Mouse (Mus musculus) intestine, embryonic 15.5 days (tissue): ENCODE data around the gene Ncam1. TPM values are rescaled to one million over a fixed set of nuclear protein-coding genes. Genes with fewer than 3 reads are reported as not detected.

Experiments used
- ATAC-seq: fragments of 200-750 bp; cut with Nextera tagmentation; 2 replicates; pipeline ENCODE4 v1.8.0; 2017; ENCODE audit warnings: moderate TSS enrichment, moderate library complexity
- H3K27ac ChIP-seq: fragments of 300-500 bp; sonication (generic); 2 replicates; pipeline ENCODE4 v1.5.1; 2015; ENCODE audit warnings: mild to moderate bottlenecking, inconsistent platforms
- H3K27me3 ChIP-seq: fragments of 300-500 bp; sonication (generic); replicated peaks from 2 replicates; pipeline ENCODE4 v1.6.1; 2015; ENCODE audit warnings: inconsistent platforms
- H3K36me3 ChIP-seq: fragments of 300-500 bp; sonication (generic); 2 replicates; pipeline ENCODE4 v1.6.1; 2015; ENCODE audit warnings: inconsistent platforms
- H3K4me1 ChIP-seq: fragments of 300-500 bp; sonication (generic); replicated peaks from 2 replicates; pipeline ENCODE4 v1.6.1; 2015; ENCODE audit warnings: inconsistent platforms
- H3K4me2 ChIP-seq: fragments of 300-500 bp; sonication (generic); replicated peaks from 2 replicates; pipeline ENCODE4 v1.6.1; 2015; ENCODE audit warnings: mild to moderate bottlenecking, inconsistent platforms
- H3K4me3 ChIP-seq: fragments of 300-500 bp; sonication (generic); replicated peaks from 2 replicates; pipeline ENCODE4 v1.5.1; 2015; ENCODE audit warnings: inconsistent platforms
- H3K9ac ChIP-seq: fragments of 300-500 bp; sonication (generic); 2 replicates; pipeline ENCODE4 v1.6.1; 2015; ENCODE audit warnings: inconsistent platforms
- H3K9me3 ChIP-seq: fragments of 300-500 bp; sonication (generic); 2 replicates; pipeline ENCODE4 v1.6.1; 2016; ENCODE audit warnings: inconsistent platforms
- WGBS: fragments of 180-500 bp; shearing (Covaris S2); methylation state at CpG from one replicate; pipeline ENCODE4 v1.1.7; 2015; 5-methylcytosine and 5-hydroxymethylcytosine counted together
- polyA plus RNA-seq: library from polyadenylated mRNA; unstranded; fragments of >200 nt; fragmentation: Nextera tagmentation; extraction: Ambion mirVana; gene quantifications from 2 replicates; pipeline ENCODE4 v1.2.1, GENCODE M21; 2015

The Ncam1 gene
- polyA plus RNA-seq, 1 experiment from 2014 or later: 77.5 TPM

DNA sequence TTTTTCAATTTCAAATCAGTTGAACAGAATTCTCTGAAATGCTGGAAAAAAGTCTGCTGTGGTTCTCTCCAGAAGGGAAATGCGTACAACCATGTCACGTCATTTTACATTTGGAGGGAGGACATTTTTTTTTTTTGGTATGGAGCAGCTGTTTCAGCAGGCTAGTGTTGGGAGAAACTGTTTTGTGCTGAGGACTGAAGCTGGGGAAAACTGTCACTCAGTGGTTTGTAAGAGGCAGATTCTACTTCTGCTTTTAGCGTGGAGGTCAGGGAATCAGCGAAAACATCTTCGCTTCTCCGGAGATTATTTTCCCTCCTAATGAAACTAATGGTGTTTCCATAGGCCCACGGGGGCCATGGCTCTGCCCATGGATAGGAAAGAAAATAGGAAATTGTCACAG is 103.4 kb downstream of the Ncam1 start:
- no peak for ATAC-seq
- no peak overlapping the region for H3K9ac ChIP-seq
- H3K27ac ChIP-seq: no peak overlapping the region
- 78% methylated on average over 7 of the region's 7 CpGs for WGBS
- H3K36me3 ChIP-seq: no peaks in the 10 kb centered on the region
- H3K4me3 ChIP-seq: no peak overlapping the region
- 0 out of 2 replicates have a peak, but pooled peaks cover 2% of the 10 kb centered on the region for H3K4me1 ChIP-seq
- no peaks in the 10 kb centered on the region for H3K9me3 ChIP-seq
- no peak overlapping the region for H3K4me2 ChIP-seq
- H3K27me3 ChIP-seq: no peaks in the 10 kb centered on the region

DNA sequence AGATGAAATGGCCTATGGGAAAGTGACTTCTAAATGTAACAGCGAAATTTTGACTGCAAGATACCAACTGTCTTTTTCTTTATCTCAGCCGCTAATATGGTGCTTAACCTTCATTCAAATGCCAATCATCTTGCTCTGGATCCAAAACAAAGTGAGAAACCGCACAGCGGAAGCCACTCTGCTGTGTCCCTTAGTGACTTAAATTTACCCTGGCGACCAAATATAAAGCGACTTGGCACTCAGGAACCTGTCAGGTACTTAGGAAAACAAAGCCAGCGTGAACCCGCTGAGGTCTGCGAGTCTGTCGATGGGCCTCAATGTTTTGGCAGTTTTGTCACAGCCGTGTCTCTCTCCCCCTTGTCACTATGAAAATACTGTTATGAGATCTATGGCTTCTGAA is 105.9 kb downstream of the Ncam1 start:
- no peak for ATAC-seq
- no peaks in the 10 kb centered on the region for H3K36me3 ChIP-seq
- H3K9ac ChIP-seq: no peak overlapping the region
- no peaks in the 10 kb centered on the region for H3K27me3 ChIP-seq
- H3K4me1 ChIP-seq: 0 out of 2 replicates have a peak, but pooled peaks cover 2% of the 10 kb centered on the region
- no peak overlapping the region for H3K4me2 ChIP-seq
- no peak overlapping the region for H3K4me3 ChIP-seq
- no peak overlapping the region for H3K27ac ChIP-seq
- WGBS: 83% methylated on average over 11 of the region's 11 CpGs
- H3K9me3 ChIP-seq: no peaks in the 10 kb centered on the region

DNA sequence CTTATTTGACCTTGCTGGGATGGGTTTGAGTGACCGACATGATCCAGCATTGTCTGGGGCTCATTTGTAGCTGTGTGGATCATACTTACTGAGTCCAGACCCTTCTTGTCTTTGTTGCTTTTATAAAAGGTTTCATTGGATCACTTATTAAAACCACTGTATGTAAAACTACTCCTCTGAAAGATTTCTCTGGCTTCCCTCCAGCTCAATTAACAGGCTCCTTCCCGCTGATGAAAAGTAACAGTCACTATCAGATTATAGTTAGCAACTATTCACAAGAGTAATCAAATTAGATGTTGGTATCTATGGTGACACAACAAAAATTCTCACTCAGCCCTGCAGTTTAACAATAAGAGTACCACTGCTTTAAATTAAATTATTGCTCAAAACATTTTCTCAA is 107.4 kb downstream of the Ncam1 start:
- Histone ChIP-seq H3K36me3 (no peaks in the 10 kb centered on the region), H3K9me3 (no peaks in the 10 kb centered on the region), H3K27ac (no peak overlapping the region), H3K4me2 (no peak overlapping the region), H3K4me1 (0 out of 2 replicates have a peak, but pooled peaks cover 2% of the 10 kb centered on the region), H3K4me3 (no peak overlapping the region), H3K9ac (no peak overlapping the region), H3K27me3 (no peaks in the 10 kb centered on the region)
- no peak for ATAC-seq
- WGBS: 83% methylated on average over 2 of the region's 2 CpGs

DNA sequence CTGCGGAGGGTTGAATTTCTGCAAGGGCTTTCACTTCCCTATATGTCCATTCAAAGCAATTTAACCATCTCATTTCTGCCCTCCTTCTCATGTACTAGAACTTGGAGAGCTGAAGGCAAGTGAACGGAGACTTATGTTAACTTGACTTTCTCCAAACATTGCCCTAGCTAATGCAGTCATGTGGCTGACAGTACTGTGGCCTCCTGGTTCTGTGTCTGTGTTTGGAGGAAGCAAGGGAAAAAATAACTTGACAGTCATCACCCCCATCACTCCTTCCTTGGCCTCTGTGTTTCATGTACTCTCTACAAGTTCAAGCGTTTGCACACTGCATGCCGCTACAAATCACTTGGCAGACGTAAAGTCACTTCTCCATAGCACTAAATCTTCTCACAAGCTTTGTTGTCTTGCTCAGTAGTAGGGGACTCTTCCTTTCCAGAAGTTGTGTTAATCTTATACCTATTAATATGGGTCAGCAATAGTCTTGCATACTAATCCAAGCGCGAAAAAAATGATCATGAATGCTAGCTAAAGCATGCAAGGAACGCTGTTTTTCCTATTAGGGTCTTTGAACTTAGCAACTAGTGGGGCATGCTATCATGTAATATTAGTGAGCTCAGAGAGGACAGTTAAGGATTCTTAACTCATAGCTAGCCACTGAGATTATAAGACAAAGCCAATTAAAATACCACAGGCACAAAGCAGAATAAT is 115.0 kb downstream of the Ncam1 start:
- H3K4me1 ChIP-seq: 0 out of 2 replicates have a peak, but pooled peaks cover 2% of the 10 kb centered on the region
- WGBS: 78% methylated on average over 8 of the region's 8 CpGs
- H3K4me2 ChIP-seq: no peak overlapping the region
- no peak for ATAC-seq
- H3K36me3 ChIP-seq: no peaks in the 10 kb centered on the region
- no peak overlapping the region for H3K4me3 ChIP-seq
- H3K27ac ChIP-seq: no peak overlapping the region
- no peaks in the 10 kb centered on the region for H3K27me3 ChIP-seq
- H3K9me3 ChIP-seq: no peaks in the 10 kb centered on the region
- no peak overlapping the region for H3K9ac ChIP-seq

DNA sequence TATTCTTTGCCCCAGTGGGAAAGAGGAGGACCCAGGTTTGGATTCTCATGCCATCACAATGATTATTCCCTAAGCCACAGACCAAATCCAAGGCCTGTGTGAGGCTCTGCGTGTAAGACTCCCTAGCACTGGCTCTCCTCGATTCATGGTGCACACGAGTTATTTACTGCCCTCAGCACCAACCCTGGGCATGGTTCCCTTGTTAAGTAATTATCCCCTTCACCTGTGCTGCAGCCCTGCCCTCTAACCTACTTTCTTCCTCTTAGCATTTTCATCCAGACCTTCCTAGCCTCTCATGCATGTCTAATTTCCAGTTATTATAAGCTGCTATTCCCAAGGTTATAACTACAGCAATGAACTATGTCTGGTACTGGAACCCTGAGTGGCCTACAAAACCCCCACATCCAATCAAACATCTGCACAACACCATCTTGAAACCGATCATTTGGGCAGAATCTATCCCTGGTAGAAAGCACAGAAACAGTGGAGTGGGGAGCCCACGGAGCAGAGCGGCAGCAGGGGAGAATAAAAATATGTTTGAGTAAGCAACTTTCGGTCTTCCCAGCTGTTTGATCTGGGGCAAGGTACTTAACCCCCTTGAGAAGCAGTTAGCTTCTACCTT is 116.8 kb downstream of the Ncam1 start:
- no peak overlapping the region for H3K4me3 ChIP-seq
- H3K4me1 ChIP-seq: 0 out of 2 replicates have a peak, but pooled peaks cover 2% of the 10 kb centered on the region
- ATAC-seq: no peak
- H3K9me3 ChIP-seq: no peaks in the 10 kb centered on the region
- H3K4me2 ChIP-seq: no peak overlapping the region
- 82% methylated on average over 7 of the region's 7 CpGs for WGBS
- no peak overlapping the region for H3K27ac ChIP-seq
- H3K36me3 ChIP-seq: no peaks in the 10 kb centered on the region
- H3K27me3 ChIP-seq: no peaks in the 10 kb centered on the region
- no peak overlapping the region for H3K9ac ChIP-seq

DNA sequence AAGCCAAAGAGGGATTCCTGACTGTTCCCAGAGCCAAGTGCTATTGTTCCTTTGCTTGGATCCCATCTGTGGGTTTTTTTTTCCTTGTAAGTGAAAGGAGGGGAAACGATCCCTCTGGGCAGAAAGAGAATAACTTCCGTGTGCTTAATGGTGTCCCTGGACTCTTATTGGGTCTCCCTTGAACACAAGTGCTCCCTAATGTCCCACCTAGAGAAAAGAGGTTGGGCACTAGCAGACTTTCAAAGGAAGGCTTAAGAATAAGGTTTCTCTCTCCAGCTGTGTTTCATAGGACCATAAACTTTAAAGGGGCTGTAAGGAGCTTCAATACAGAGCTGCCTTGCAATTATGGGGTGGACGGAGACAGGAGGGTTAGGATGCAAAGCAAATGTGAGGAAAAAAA is 119.5 kb downstream of the Ncam1 start:
- WGBS: 54% methylated on average over 3 of the region's 3 CpGs
- Histone ChIP-seq H3K36me3 (no peaks in the 10 kb centered on the region), H3K4me2 (no peak overlapping the region), H3K4me3 (no peak overlapping the region), H3K9me3 (no peaks in the 10 kb centered on the region), H3K27ac (no peak overlapping the region), H3K4me1 (no peaks in the 10 kb centered on the region), H3K9ac (no peak overlapping the region), H3K27me3 (no peaks in the 10 kb centered on the region)
- no peak for ATAC-seq

DNA sequence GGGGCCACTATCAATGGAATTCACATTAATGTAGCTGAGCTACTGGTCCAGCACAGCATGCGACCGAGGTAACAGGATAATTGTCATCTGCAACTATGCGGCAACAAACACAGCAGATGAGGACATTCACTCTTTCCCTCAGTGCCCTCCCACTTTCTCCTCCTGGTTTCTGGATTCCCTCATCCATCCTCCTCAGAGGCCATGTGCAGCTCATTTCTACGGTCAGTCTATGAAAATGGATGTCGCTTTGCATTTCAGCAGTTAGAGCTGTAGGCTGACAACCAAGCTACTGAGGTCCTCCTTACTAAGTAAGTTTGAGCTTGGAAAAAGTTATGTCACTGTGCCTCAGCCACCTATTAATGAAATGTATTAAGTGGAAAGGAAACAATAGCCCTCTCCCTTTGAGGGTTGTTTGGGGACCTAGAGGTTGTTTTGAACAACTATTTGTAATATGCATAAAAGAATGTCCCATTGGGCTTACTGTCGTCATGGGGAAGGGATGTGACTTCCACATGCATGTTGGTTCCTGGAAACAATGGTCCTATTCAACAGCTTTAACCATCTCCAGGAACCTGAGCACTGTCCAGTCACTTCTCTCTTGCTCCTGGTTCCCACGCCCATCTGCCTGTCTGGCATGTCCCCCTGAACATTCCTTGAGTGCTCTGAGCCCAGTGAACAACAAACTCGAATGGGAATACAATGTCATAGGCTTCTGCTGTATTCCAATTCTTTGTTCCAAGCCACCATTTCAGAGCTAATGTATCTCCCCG is 122.8 kb downstream of the Ncam1 start:
- Histone ChIP-seq H3K27ac (no peak overlapping the region), H3K4me2 (no peak overlapping the region), H3K4me3 (no peak overlapping the region), H3K9ac (no peak overlapping the region), H3K36me3 (no peaks in the 10 kb centered on the region), H3K4me1 (no peaks in the 10 kb centered on the region), H3K9me3 (no peaks in the 10 kb centered on the region), H3K27me3 (no peaks in the 10 kb centered on the region)
- ATAC-seq: no peak
- 69% methylated on average over 9 of the region's 9 CpGs for WGBS

DNA sequence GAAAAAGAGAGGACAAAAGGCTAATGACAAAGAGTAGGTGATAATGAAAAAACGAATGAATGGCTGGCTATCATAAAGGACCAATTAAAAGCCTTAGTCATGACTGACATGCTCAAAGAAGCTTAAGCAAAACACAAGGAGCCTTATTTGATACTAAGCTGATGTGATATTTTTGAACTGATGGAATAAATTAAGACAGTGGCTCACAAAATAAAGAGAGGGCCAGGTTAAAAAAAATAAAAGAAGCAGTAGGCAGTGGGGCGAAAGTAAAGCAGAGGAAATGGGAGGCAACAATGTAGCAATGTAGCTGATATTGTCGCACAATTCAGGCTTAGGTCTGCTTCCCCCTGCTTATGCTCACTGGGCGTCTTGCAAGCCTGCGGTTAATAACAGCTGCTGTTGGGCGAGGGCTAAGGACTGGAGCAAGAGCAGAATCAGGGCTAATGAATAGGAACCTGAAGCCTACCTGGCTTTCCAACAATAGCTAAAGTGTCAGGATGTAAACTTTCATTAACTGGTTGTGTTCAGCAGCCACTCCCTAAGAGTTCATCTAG is 126.0 kb downstream of the Ncam1 start:
- 71% methylated on average over 6 of the region's 6 CpGs for WGBS
- no peak for ATAC-seq
- no peak overlapping the region for H3K27ac ChIP-seq
- H3K9ac ChIP-seq: no peak overlapping the region
- no peak overlapping the region for H3K4me3 ChIP-seq
- H3K36me3 ChIP-seq: no peaks in the 10 kb centered on the region
- no peaks in the 10 kb centered on the region for H3K9me3 ChIP-seq
- no peaks in the 10 kb centered on the region for H3K4me1 ChIP-seq
- H3K4me2 ChIP-seq: no peak overlapping the region
- H3K27me3 ChIP-seq: no peaks in the 10 kb centered on the region

DNA sequence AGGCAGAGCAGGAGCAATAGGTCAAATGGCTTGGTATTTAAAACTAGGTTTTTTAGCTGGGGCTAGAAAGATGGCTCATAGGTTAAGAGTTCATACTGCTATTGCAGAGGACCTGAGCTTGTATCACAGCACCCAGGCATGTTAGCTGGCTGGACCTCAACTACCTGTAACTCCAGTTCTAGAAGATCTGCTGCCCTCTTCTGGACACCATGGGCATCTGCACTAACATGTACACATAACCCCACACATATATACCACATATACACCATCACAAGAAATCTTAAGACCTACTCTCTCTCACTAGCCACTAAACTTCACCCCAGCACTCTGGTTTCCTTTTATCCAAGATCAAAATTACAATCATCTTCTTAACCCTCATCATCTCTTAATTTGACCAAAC is 131.7 kb downstream of the Ncam1 start:
- no peak for ATAC-seq
- H3K4me1 ChIP-seq: no peaks in the 10 kb centered on the region
- H3K9me3 ChIP-seq: no peaks in the 10 kb centered on the region
- H3K4me2 ChIP-seq: no peak overlapping the region
- H3K9ac ChIP-seq: no peak overlapping the region
- no peak overlapping the region for H3K27ac ChIP-seq
- no peaks in the 10 kb centered on the region for H3K27me3 ChIP-seq
- no peak overlapping the region for H3K4me3 ChIP-seq
- H3K36me3 ChIP-seq: no peaks in the 10 kb centered on the region

DNA sequence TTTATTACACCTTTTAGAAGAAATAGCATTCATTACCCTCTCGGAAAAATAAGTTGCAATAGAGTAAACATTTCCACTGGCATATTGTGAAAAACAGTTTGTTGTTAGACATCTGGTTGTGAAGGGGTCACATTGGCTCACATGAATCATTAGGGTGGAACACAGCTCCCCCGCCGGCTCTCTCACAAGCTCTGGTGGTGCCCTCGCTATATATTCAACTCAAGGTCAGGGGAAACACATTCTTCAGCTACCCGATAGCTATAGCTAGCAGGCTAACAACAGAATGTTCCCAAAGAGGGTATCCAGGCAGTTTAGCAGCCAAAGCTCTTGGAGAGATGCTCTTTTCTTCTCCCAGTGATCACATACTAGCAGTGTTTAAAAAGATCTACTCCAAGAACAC is 133.4 kb downstream of the Ncam1 start:
- Histone ChIP-seq H3K4me3 (no peak overlapping the region), H3K27me3 (no peaks in the 10 kb centered on the region), H3K27ac (no peak overlapping the region), H3K9ac (no peak overlapping the region), H3K9me3 (no peaks in the 10 kb centered on the region), H3K4me2 (no peak overlapping the region), H3K4me1 (no peaks in the 10 kb centered on the region), H3K36me3 (no peaks in the 10 kb centered on the region)
- ATAC-seq: no peak
- 37% methylated on average over 5 of the region's 5 CpGs for WGBS

DNA sequence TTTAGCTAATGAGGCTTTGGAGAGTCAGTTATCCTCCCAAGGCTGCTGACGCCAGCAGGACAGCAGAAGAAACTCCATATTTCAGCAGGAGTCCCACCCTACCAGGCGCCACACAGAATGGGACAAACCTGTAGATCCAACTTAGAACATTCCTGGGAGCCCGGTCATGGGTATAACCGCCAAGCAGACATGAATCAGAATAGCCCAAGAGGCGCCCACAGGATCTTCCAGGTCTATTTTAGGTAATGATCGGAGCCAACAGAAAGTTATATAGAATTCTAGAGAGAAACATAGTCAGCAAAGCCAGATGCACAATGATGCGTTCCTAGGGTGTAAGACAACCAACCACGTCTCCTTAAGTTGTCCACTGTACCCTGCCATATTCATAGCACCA is 134.8 kb downstream of the Ncam1 start:
- no peaks in the 10 kb centered on the region for H3K36me3 ChIP-seq
- no peak overlapping the region for H3K27ac ChIP-seq
- no peak for ATAC-seq
- no peak overlapping the region for H3K9ac ChIP-seq
- H3K4me3 ChIP-seq: no peak overlapping the region
- no peaks in the 10 kb centered on the region for H3K27me3 ChIP-seq
- H3K4me2 ChIP-seq: no peak overlapping the region
- H3K9me3 ChIP-seq: no peaks in the 10 kb centered on the region
- no peaks in the 10 kb centered on the region for H3K4me1 ChIP-seq
- WGBS: 94% methylated on average over 8 of the region's 8 CpGs
